Mouse (Mus musculus): Measurements from ENCODE around the gene Gba. TPM values are rescaled to one million over a fixed set of nuclear protein-coding genes. Genes with fewer than 3 reads are reported as not detected.

Gba gene
- total and polyA plus RNA-seq, 2 experiments from 2014 or later, result 46.8 to 77.4 TPM

- Histone ChIP-seq H3K27ac (no peak overlapping the region), H3K4me2 (ENCODE audit: low read depth, low read length) (no peak overlapping the region), H3K36me3 (ENCODE audit: insufficient read depth, low read length) (peaks cover 58% of the 10 kb centered on the region), H3K4me3 (ENCODE audit: low read length) (no peak overlapping the region), H3K4me1 (ENCODE audit: insufficient read depth, low read length) (peaks cover 9% of the 10 kb centered on the region), H3K9ac (replicated peaks; ENCODE audit: low read length) (no peak overlapping the region), H3K27me3 (ENCODE audit: insufficient read depth, low read length) (no peaks in the 10 kb centered on the region), H3K9me3 (ENCODE audit: low read length) (no peaks in the 10 kb centered on the region)
- ATAC-seq (no peak), DNase-seq (ENCODE audit: low spot score) (no peak)
- 94% methylated on average over 11 of the region's 11 CpGs for WGBS
- no peak for TF ChIP-seq CTCF (IDR thresholded peaks at IDR 0.05; ENCODE audit: low read depth)
These were observed 27.9 kb upstream of the Gba start for GRCm38 (mm10) chr3:89174844-89175243.

DNA sequence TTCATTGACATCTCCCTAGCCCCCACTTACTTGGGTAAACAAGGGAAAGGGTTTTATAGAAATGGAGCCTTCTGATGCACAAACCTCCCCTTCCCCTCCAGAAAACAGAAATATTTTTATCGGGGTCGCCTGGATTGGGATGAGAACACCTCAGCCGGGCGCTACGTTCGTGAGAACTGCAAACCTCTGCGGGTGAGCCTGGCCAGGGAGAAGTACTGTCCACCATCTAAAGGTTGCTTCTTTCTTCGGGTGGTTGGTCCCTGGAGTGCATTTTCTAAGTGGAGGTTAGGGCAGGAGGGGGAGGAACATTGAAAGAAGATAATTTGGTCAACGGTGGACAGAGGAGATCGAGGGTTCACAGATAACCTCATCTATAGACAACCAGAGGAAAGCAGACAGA, 27.2 kb upstream of the Gba start:
- peaks cover 56% of the 10 kb centered on the region for H3K36me3 ChIP-seq (ENCODE audit: insufficient read depth, low read length)
- no peak for DNase-seq (ENCODE audit: low spot score)
- no peak for ATAC-seq
- H3K9me3 ChIP-seq (ENCODE audit: low read length), result no peaks in the 10 kb centered on the region
- no peak overlapping the region for H3K4me2 ChIP-seq (ENCODE audit: low read depth, low read length)
- H3K9ac ChIP-seq (replicated peaks; ENCODE audit: low read length), result no peak overlapping the region
- TF ChIP-seq CTCF (IDR thresholded peaks at IDR 0.05; ENCODE audit: low read depth), result no peak
- peaks cover 9% of the 10 kb centered on the region for H3K4me1 ChIP-seq (ENCODE audit: insufficient read depth, low read length)
- H3K27me3 ChIP-seq (ENCODE audit: insufficient read depth, low read length), result no peaks in the 10 kb centered on the region
- no peak overlapping the region for H3K4me3 ChIP-seq (ENCODE audit: low read length)
- 92% methylated on average over 10 of the region's 10 CpGs for WGBS
- H3K27ac ChIP-seq, result no peak overlapping the region

- H3K4me3 ChIP-seq (ENCODE audit: low read length), result no peak overlapping the region
- no peak overlapping the region for H3K27ac ChIP-seq
- H3K4me1 ChIP-seq (ENCODE audit: insufficient read depth, low read length), result peaks cover 9% of the 10 kb centered on the region
- TF ChIP-seq CTCF (IDR thresholded peaks at IDR 0.05; ENCODE audit: low read depth), result no peak
- no peak for ATAC-seq
- no peak overlapping the region for H3K9ac ChIP-seq (replicated peaks; ENCODE audit: low read length)
- no peak for DNase-seq (ENCODE audit: low spot score)
- no peaks in the 10 kb centered on the region for H3K9me3 ChIP-seq (ENCODE audit: low read length)
- 77% methylated on average over 7 of the region's 7 CpGs for WGBS
- H3K36me3 ChIP-seq (ENCODE audit: insufficient read depth, low read length), result peaks cover 57% of the 10 kb centered on the region
- no peaks in the 10 kb centered on the region for H3K27me3 ChIP-seq (ENCODE audit: insufficient read depth, low read length)
- no peak overlapping the region for H3K4me2 ChIP-seq (ENCODE audit: low read depth, low read length)
These were observed 26.3 kb upstream of the Gba start for GRCm38 (mm10) chr3:89176421-89176820.

DNA sequence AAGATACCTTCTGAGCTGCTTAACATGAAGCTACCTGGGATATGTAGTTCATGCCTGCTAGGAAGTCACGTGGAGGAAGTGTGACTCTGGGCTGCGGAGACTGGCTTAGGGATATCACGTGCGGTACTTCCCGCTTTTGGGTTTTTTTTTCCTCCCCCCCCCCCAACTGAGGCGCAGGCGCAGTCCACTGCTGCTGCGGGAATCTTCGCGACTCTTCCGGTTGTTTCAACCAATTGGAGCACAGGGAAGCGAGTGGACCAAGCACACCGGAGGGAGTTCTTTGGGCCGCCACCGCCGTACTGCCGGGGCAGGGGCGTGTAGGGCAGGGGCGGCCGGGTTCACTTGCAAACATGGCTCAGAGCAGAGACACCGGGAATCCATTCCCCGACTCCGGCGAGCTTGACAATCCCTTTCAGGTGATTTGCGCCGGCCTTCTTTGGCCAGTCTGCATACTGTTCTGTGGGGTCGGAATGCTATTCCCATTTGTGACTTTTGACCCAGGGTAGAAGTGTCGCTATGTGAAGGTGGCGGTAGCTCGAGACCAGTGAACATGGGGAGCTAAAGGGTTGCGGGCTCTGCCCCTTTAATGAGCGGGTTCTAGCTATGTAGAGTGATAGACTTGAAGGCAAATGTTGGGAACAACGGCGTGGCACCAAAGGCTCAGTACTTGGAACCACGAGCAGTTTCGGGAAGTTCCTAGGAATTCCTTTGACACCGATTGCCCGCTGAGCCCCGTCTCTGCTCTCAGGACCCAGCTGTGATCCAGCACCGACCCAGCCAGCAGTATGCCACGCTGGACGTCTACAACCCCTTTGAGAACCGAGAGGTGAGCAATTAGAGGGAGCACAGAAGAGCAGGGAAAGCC, 25.3 kb upstream of the Gba start, which contains the start of gene Scamp3:
TSS of gene Scamp3 (plus strand) at position 232 of the 865 bp plus-strand sequence.
- WGBS, result under 1% methylated on average over 43 of the region's 43 CpGs
- H3K36me3 ChIP-seq (ENCODE audit: insufficient read depth, low read length), result peaks cover 65% of the 10 kb centered on the region

DNA sequence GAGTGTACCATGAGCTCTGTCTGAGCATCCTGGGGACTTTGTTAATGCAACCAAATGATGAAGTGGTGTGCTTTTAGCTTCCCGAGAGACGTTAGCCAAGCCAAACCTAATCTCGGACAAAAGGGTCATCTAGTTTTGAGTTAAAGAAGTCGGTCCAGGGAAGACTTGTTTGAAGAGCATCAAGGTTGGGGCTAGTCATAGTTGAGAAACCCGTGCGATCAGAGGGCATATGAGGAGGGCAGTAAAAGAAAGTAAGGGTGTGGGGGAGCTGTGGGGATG, 24.7 kb upstream of the Gba start:
- no peaks in the 10 kb centered on the region for H3K27me3 ChIP-seq (ENCODE audit: insufficient read depth, low read length)
- WGBS, result 9% methylated on average over 6 of the region's 6 CpGs
- DNase-seq (ENCODE audit: low spot score) (no peak), ATAC-seq (no peak)
- peak overlapping the region; percentile 78 for H3K27ac ChIP-seq
- H3K9me3 ChIP-seq (ENCODE audit: low read length), result no peaks in the 10 kb centered on the region
- H3K36me3 ChIP-seq (ENCODE audit: insufficient read depth, low read length), result peaks cover 60% of the 10 kb centered on the region
- H3K4me3 ChIP-seq (ENCODE audit: low read length), result peak overlapping the region; percentile 71
- TF ChIP-seq CTCF (IDR thresholded peaks at IDR 0.05; ENCODE audit: low read depth), result no peak
- peak overlapping the region; percentile 71 for H3K9ac ChIP-seq (replicated peaks; ENCODE audit: low read length)
- H3K4me2 ChIP-seq (ENCODE audit: low read depth, low read length), result peak overlapping the region; percentile 98
- peaks cover 9% of the 10 kb centered on the region for H3K4me1 ChIP-seq (ENCODE audit: insufficient read depth, low read length)

More for the DNA sequence above, 25.3 kb upstream of the Gba start, which contains the start of gene Scamp3:
- H3K9me3 ChIP-seq (ENCODE audit: low read length), result no peaks in the 10 kb centered on the region
- DNase-seq (ENCODE audit: low spot score), result peak; percentile 97
- ATAC-seq, result peak; percentile 96
- peaks cover 9% of the 10 kb centered on the region for H3K4me1 ChIP-seq (ENCODE audit: insufficient read depth, low read length)
- peak within 1 kb of the TSS; percentile 98 for H3K4me2 ChIP-seq (ENCODE audit: low read depth, low read length)
- H3K4me3 ChIP-seq (ENCODE audit: low read length), result peak within 1 kb of the TSS; percentile 71
- TF ChIP-seq CTCF (IDR thresholded peaks at IDR 0.05; ENCODE audit: low read depth), result no peak
- peak within 1 kb of the TSS; percentile 78 for H3K27ac ChIP-seq
- peak within 1 kb of the TSS; percentile 71 for H3K9ac ChIP-seq (replicated peaks; ENCODE audit: low read length)
- H3K27me3 ChIP-seq (ENCODE audit: insufficient read depth, low read length), result no peaks in the 10 kb centered on the region

GRCm38 (mm10) chr3:89179056-89179455, 23.7 kb upstream of the Gba start:
- no peaks in the 10 kb centered on the region for H3K27me3 ChIP-seq (ENCODE audit: insufficient read depth, low read length)
- no peak for DNase-seq (ENCODE audit: low spot score)
- 94% methylated on average over 11 of the region's 11 CpGs for WGBS
- no peak overlapping the region for H3K27ac ChIP-seq
- no peaks in the 10 kb centered on the region for H3K9me3 ChIP-seq (ENCODE audit: low read length)
- no peak overlapping the region for H3K4me2 ChIP-seq (ENCODE audit: low read depth, low read length)
- no peak overlapping the region for H3K4me3 ChIP-seq (ENCODE audit: low read length)
- peaks cover 50% of the 10 kb centered on the region for H3K36me3 ChIP-seq (ENCODE audit: insufficient read depth, low read length)
- TF ChIP-seq CTCF (IDR thresholded peaks at IDR 0.05; ENCODE audit: low read depth), result no peak
- no peak overlapping the region for H3K9ac ChIP-seq (replicated peaks; ENCODE audit: low read length)
- peaks cover 14% of the 10 kb centered on the region for H3K4me1 ChIP-seq (ENCODE audit: insufficient read depth, low read length)
- ATAC-seq, result no peak

Measured in hindbrain, postnatal 0 days (tissue).